Mouse (Mus musculus): ENCODE data around the gene Wdr59.

The Wdr59 gene

GRCm38 (mm10) chr8:111435071-111435828, 86.6 kb downstream of the Wdr59 start:
- peaks cover 23% of the 10 kb centered on the region for H3K4me1 ChIP-seq (replicated peaks; ENCODE audit: low read depth, low read length)
- no peak overlapping the region for H3K4me3 ChIP-seq (replicated peaks; ENCODE audit: low read length)
- no peaks in the 10 kb centered on the region for H3K27me3 ChIP-seq (ENCODE audit: insufficient read depth, low read length)
- no peaks in the 10 kb centered on the region for H3K36me3 ChIP-seq (ENCODE audit: insufficient read depth, low read length)
- TF ChIP-seq NANOG (IDR thresholded peaks at IDR 0.05; ENCODE audit: borderline replicate concordance, low read length) (no peak), CTCF (conservative IDR thresholded peaks at IDR 0.05; ENCODE audit: low read length) (no peak)
- no peaks in the 10 kb centered on the region for H3K9me3 ChIP-seq (ENCODE audit: low read length)

DNA sequence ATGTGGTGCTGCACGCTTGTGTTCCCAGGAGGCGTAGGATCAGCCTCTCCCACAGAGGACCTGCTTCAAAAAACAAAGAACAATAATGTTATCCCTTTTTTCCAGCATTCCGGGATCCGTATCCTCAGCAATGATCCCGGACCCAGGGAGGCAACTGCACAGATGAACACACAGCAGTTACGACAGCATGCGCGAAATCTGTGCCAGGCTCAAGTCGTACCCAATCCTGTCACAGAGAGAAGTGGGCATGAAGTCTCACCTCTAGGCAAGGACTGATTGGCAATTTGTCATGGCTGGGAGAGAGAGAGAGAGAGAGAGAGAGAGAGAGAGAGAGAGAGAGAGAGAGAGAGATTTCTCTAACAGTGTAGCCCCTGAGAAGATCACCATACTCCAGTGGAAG, 97.2 kb downstream of the Wdr59 start:
- Histone ChIP-seq H3K9me3 (ENCODE audit: low read length) (no peaks in the 10 kb centered on the region), H3K27me3 (ENCODE audit: insufficient read depth, low read length) (0 out of 2 replicates have a peak, but pooled peaks cover 5% of the 10 kb centered on the region), H3K36me3 (ENCODE audit: insufficient read depth, low read length) (no peaks in the 10 kb centered on the region), H3K4me1 (replicated peaks; ENCODE audit: low read depth, low read length) (no peaks in the 10 kb centered on the region), H3K4me3 (replicated peaks; ENCODE audit: low read length) (no peak overlapping the region)
- no peak for TF ChIP-seq POU5F1 (IDR thresholded peaks at IDR 0.05; ENCODE audit: borderline replicate concordance, low read length)

GRCm38 (mm10) chr8:111424181-111424580, 97.7 kb downstream of the Wdr59 start:
- TF ChIP-seq NANOG (IDR thresholded peaks at IDR 0.05; ENCODE audit: borderline replicate concordance, low read length), result no peak
- no peak for TF ChIP-seq POU5F1 (IDR thresholded peaks at IDR 0.05; ENCODE audit: borderline replicate concordance, low read length)
- TF ChIP-seq CTCF (conservative IDR thresholded peaks at IDR 0.05; ENCODE audit: low read length), result no peak
- H3K4me1 ChIP-seq (replicated peaks; ENCODE audit: low read depth, low read length), result no peaks in the 10 kb centered on the region
- H3K4me3 ChIP-seq (replicated peaks; ENCODE audit: low read length), result no peak overlapping the region
- H3K27me3 ChIP-seq (ENCODE audit: insufficient read depth, low read length), result 0 out of 2 replicates have a peak, but pooled peaks cover 5% of the 10 kb centered on the region
- no peaks in the 10 kb centered on the region for H3K36me3 ChIP-seq (ENCODE audit: insufficient read depth, low read length)
- no peaks in the 10 kb centered on the region for H3K9me3 ChIP-seq (ENCODE audit: low read length)

GRCm38 (mm10) chr8:111422614-111423013, 99.3 kb downstream of the Wdr59 start:
- no peak for TF ChIP-seq POU5F1 (IDR thresholded peaks at IDR 0.05; ENCODE audit: borderline replicate concordance, low read length)
- TF ChIP-seq CTCF (conservative IDR thresholded peaks at IDR 0.05; ENCODE audit: low read length), result no peak
- TF ChIP-seq NANOG (IDR thresholded peaks at IDR 0.05; ENCODE audit: borderline replicate concordance, low read length), result no peak
- 0 out of 2 replicates have a peak, but pooled peaks cover 5% of the 10 kb centered on the region for H3K27me3 ChIP-seq (ENCODE audit: insufficient read depth, low read length)
- H3K36me3 ChIP-seq (ENCODE audit: insufficient read depth, low read length), result no peaks in the 10 kb centered on the region

DNA sequence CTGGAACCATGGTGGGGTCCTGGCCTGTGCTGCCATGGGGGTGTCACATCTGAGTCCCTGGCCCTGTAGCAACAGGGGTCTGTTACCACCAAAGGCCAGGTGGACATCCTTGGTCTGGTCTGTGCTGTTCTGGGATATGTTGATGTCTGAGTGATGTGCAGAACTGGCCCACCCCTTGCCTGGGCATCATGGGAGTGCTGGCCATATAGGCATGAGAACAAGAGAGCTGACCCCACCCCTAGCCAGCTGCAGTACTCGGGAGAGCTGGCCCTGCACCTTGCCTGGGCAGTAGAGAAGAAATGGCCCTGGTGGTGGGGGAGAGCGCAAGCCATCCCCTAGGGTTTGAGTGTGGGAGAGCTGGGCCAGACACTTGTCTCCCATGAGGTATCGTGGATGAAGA, 102.7 kb downstream of the Wdr59 start:
- H3K4me1 ChIP-seq (replicated peaks; ENCODE audit: low read depth, low read length), result no peaks in the 10 kb centered on the region
- TF ChIP-seq CTCF (conservative IDR thresholded peaks at IDR 0.05; ENCODE audit: low read length), result no peak
- no peak for TF ChIP-seq NANOG (IDR thresholded peaks at IDR 0.05; ENCODE audit: borderline replicate concordance, low read length)
- TF ChIP-seq POU5F1 (IDR thresholded peaks at IDR 0.05; ENCODE audit: borderline replicate concordance, low read length), result no peak

More at GRCm38 (mm10) chr8:111422614-111423013, 99.3 kb downstream of the Wdr59 start:
- H3K9me3 ChIP-seq (ENCODE audit: low read length), result no peaks in the 10 kb centered on the region
- no peaks in the 10 kb centered on the region for H3K4me1 ChIP-seq (replicated peaks; ENCODE audit: low read depth, low read length)
- H3K4me3 ChIP-seq (replicated peaks; ENCODE audit: low read length), result no peak overlapping the region

GRCm38 (mm10) chr8:111418601-111419000, 103.3 kb downstream of the Wdr59 start:
- Histone ChIP-seq H3K36me3 (ENCODE audit: insufficient read depth, low read length) (no peaks in the 10 kb centered on the region), H3K4me1 (replicated peaks; ENCODE audit: low read depth, low read length) (no peaks in the 10 kb centered on the region), H3K9me3 (ENCODE audit: low read length) (no peaks in the 10 kb centered on the region), H3K27me3 (ENCODE audit: insufficient read depth, low read length) (peaks cover 19% of the 10 kb centered on the region; the same call in 1 of the 2 replicates), H3K4me3 (replicated peaks; ENCODE audit: low read length) (no peak overlapping the region)
- no peak for TF ChIP-seq NANOG (IDR thresholded peaks at IDR 0.05; ENCODE audit: borderline replicate concordance, low read length)
- TF ChIP-seq POU5F1 (IDR thresholded peaks at IDR 0.05; ENCODE audit: borderline replicate concordance, low read length), result no peak
- peak; percentile 91 for TF ChIP-seq CTCF (conservative IDR thresholded peaks at IDR 0.05; ENCODE audit: low read length)

More for the DNA sequence above, 102.7 kb downstream of the Wdr59 start:
- H3K9me3 ChIP-seq (ENCODE audit: low read length), result no peaks in the 10 kb centered on the region
- peaks cover 19% of the 10 kb centered on the region; the same call in 1 of the 2 replicates for H3K27me3 ChIP-seq (ENCODE audit: insufficient read depth, low read length)
- no peaks in the 10 kb centered on the region for H3K36me3 ChIP-seq (ENCODE audit: insufficient read depth, low read length)
- H3K4me3 ChIP-seq (replicated peaks; ENCODE audit: low read length), result no peak overlapping the region

DNA sequence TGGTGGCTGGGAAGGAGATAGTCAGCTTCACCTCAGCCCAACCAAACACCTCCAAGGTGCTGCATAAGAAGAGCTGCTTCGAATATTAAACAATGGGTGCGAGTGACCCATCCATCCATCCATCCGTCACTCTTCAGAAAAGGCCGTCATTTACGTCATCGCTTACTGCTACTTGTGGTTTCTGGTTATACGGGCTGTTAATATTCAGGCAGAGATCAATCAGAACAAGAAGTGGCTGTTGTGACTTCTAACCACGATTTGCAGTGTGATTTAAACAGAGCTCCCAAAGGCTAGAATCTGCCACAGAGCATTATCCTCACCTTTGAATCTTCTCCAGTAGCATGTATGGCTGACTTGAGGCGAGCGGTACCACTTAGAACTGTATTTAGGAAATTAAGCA, 104.7 kb downstream of the Wdr59 start:
- H3K36me3 ChIP-seq (ENCODE audit: insufficient read depth, low read length), result no peaks in the 10 kb centered on the region
- no peaks in the 10 kb centered on the region for H3K4me1 ChIP-seq (replicated peaks; ENCODE audit: low read depth, low read length)
- no peaks in the 10 kb centered on the region for H3K9me3 ChIP-seq (ENCODE audit: low read length)
- TF ChIP-seq POU5F1 (IDR thresholded peaks at IDR 0.05; ENCODE audit: borderline replicate concordance, low read length), result no peak
- TF ChIP-seq CTCF (conservative IDR thresholded peaks at IDR 0.05; ENCODE audit: low read length), result no peak
- TF ChIP-seq NANOG (IDR thresholded peaks at IDR 0.05; ENCODE audit: borderline replicate concordance, low read length), result no peak
- H3K27me3 ChIP-seq (ENCODE audit: insufficient read depth, low read length), result peaks cover 15% of the 10 kb centered on the region; the same call in 1 of the 2 replicates
- no peak overlapping the region for H3K4me3 ChIP-seq (replicated peaks; ENCODE audit: low read length)

- H3K4me1 ChIP-seq (replicated peaks; ENCODE audit: low read depth, low read length), result no peaks in the 10 kb centered on the region
- H3K4me3 ChIP-seq (replicated peaks; ENCODE audit: low read length), result no peak overlapping the region
- no peak for TF ChIP-seq NANOG (IDR thresholded peaks at IDR 0.05; ENCODE audit: borderline replicate concordance, low read length)
- TF ChIP-seq CTCF (conservative IDR thresholded peaks at IDR 0.05; ENCODE audit: low read length), result peak; percentile 26; the same call in 1 of the 2 replicates
- peaks cover 33% of the 10 kb centered on the region for H3K27me3 ChIP-seq (ENCODE audit: insufficient read depth, low read length)
- H3K9me3 ChIP-seq (ENCODE audit: low read length), result no peaks in the 10 kb centered on the region
- H3K36me3 ChIP-seq (ENCODE audit: insufficient read depth, low read length), result no peaks in the 10 kb centered on the region
Measured at GRCm38 (mm10) chr8:111403391-111403790, 118.5 kb downstream of the Wdr59 start.
